Mouse (Mus musculus) ES-Bruce4 (cell line): ENCODE data around the gene Ctnna2. TPM values are rescaled to one million over a fixed set of nuclear protein-coding genes. Genes with fewer than 3 reads are reported as not detected.

ENCODE experiments used
- H3K27ac ChIP-seq: 2 replicates; pipeline ENCODE4 v1.5.1; 2012; ENCODE audit warnings: low read length, inconsistent platforms; ENCODE audit not compliant: insufficient read depth
- H3K27me3 ChIP-seq: 2 replicates; pipeline ENCODE4 v1.6.1; 2012; ENCODE audit warnings: mild to moderate bottlenecking, low read length, inconsistent platforms; ENCODE audit not compliant: control insufficient read depth, poor library complexity, insufficient read depth, severe bottlenecking
- H3K36me3 ChIP-seq: 2 replicates; pipeline ENCODE4 v1.6.1; 2012; ENCODE audit warnings: inconsistent platforms, mild to moderate bottlenecking, low read length, moderate library complexity; ENCODE audit not compliant: control insufficient read depth, poor library complexity, insufficient read depth, severe bottlenecking
- H3K4me1 ChIP-seq: one replicate; pipeline ENCODE4 v1.8.1; 2011; ENCODE audit warnings: low read length; ENCODE audit not compliant: control insufficient read depth, insufficient read depth
- H3K4me3 ChIP-seq: 2 replicates; pipeline ENCODE4 v1.5.1; 2011; ENCODE audit warnings: low read depth, mild to moderate bottlenecking, low read length
- H3K9ac ChIP-seq: 2 replicates; pipeline ENCODE4 v1.6.1; 2012; ENCODE audit warnings: low read depth, mild to moderate bottlenecking, inconsistent platforms; ENCODE audit not compliant: poor library complexity, severe bottlenecking
- H3K9me3 ChIP-seq: replicated peaks from 2 replicates; pipeline ENCODE4 v1.6.1; 2012; ENCODE audit warnings: mild to moderate bottlenecking, low read length, inconsistent platforms; ENCODE audit not compliant: control insufficient read depth, poor library complexity, insufficient read depth, severe bottlenecking
- CTCF ChIP-seq: IDR thresholded peaks from one replicate; pipeline ENCODE4 v1.8.1; 2011; ENCODE audit warnings: low read depth, low read length
- EP300 ChIP-seq: IDR thresholded peaks from 2 replicates; pipeline ENCODE4 v1.6.1; 2011; ENCODE audit warnings: low read depth, low read length; ENCODE audit not compliant: insufficient read depth
- POLR2A ChIP-seq: IDR thresholded peaks from one replicate; pipeline ENCODE4 v1.8.1; 2011; ENCODE audit warnings: low read length; ENCODE audit not compliant: insufficient read depth
- polyA plus RNA-seq: library from polyadenylated mRNA; stranded (reverse); fragments of >200 nt; gene quantifications from 2 replicates; pipeline ENCODE4 v1.2.4, GENCODE M21; 2011; ENCODE audit warnings: low read depth; ENCODE audit not compliant: missing spikeins, insufficient read depth, insufficient read length

The Ctnna2 gene
- polyA plus RNA-seq, 1 experiment: 0.76 TPM

DNA sequence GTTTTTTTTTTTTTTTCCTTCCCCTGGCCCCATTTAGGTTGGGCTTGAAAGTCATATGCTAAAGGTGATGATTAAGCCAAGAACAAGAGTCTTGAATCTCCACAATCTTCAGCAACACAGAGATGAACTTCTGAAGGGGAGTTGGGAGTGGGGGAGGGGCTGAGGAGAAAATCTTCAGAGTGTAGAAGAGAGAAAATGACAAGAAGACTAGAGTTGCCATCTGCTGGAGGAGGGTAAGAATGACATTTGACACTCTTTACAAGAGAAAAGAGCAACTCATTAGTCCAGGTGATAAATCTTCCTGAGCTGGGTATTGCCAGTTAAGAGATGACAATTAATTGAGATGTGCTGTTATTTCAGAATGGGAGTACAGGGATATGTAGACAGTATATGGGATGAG, 760.6 kb downstream of the Ctnna2 start:
- H3K27me3 ChIP-seq: no peaks in the 10 kb centered on the region
- H3K4me3 ChIP-seq: no peak overlapping the region
- H3K9ac ChIP-seq: no peak overlapping the region
- H3K4me1 ChIP-seq: no peaks in the 10 kb centered on the region
- TF ChIP-seq CTCF (no peak), POLR2A (no peak), EP300 (no peak)
- no peaks in the 10 kb centered on the region for H3K36me3 ChIP-seq
- no peak overlapping the region for H3K27ac ChIP-seq
- H3K9me3 ChIP-seq: no peaks in the 10 kb centered on the region

DNA sequence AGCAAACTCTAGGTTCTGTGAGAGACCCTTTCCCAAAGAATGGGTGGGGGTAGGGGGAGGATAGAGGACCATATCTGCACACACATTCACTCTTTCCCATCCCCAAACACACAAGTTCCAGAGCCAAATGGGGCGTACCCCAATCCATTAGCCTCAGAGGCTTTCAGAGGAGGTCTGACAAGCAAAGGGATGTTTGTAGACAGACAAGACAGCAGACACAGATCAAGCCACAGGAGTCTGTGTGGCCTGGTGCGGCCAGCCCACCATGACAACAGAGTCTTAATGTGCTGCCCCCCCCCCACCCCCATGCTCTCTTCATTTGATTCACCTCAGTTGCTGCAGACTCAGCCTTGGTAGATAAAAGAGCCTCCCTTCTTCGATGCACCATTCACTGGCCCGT, 764.2 kb downstream of the Ctnna2 start:
- no peaks in the 10 kb centered on the region for H3K27me3 ChIP-seq
- no peak overlapping the region for H3K9ac ChIP-seq
- no peak overlapping the region for H3K4me3 ChIP-seq
- H3K27ac ChIP-seq: no peak overlapping the region
- H3K36me3 ChIP-seq: no peaks in the 10 kb centered on the region
- TF ChIP-seq POLR2A: no peak
- TF ChIP-seq EP300: no peak
- TF ChIP-seq CTCF: no peak
- no peaks in the 10 kb centered on the region for H3K9me3 ChIP-seq
- H3K4me1 ChIP-seq: no peaks in the 10 kb centered on the region

DNA sequence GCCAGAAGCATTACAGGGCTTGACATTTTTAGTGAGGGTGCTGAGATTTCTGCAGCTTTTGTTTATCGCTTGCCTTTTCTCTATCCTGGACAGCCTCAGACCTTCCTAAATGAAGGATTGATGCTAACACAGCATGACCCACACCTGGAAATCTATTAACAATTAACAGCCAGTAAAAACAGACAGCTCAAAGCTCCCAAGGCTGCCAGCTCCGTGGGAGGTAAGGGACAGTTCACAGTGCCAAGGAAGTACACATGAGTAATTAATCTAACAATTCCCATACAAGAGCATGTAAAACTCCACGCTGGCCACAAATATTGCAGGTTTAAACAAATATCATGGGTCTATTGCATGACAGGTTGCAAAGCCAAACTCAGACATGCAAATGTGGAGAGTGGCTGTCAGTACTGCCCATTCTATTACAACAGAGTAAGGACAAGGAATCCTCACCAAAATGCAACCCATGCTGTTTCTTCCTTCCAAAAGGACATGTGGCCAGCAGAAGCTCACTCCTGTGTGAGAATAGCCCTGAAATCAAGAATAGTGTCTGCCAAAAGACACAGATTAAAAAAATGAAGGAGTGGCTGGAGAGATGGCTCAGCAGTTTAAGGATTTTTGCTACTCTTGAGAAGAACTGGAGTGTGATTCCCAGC, 765.6 kb downstream of the Ctnna2 start:
- H3K4me3 ChIP-seq: no peak overlapping the region
- no peaks in the 10 kb centered on the region for H3K4me1 ChIP-seq
- no peak overlapping the region for H3K9ac ChIP-seq
- no peaks in the 10 kb centered on the region for H3K36me3 ChIP-seq
- H3K27ac ChIP-seq: no peak overlapping the region
- H3K9me3 ChIP-seq: no peaks in the 10 kb centered on the region
- no peak for TF ChIP-seq EP300
- no peak for TF ChIP-seq CTCF
- no peaks in the 10 kb centered on the region for H3K27me3 ChIP-seq

DNA sequence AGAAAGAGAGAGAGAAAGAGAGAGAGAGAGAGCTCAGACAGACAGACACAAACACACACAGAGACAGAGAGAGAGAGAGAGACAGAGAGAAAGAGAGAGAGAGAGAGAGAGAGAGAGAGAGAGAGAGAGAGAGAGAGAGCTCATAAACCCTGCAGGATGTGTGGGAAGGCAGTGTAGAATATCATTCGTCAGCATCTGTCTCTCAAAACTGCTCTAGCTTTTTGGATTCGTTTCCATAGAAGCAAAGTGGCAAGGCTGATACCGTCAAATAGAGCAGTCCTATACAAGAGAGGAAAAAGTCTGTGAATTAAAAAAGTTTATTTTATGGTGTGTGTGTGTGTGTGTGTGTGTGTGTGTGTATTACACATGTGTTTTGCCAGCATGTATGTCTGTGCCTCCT, 769.6 kb downstream of the Ctnna2 start:
- no peaks in the 10 kb centered on the region for H3K27me3 ChIP-seq
- no peaks in the 10 kb centered on the region for H3K4me1 ChIP-seq
- no peak overlapping the region for H3K4me3 ChIP-seq
- no peak overlapping the region for H3K27ac ChIP-seq
- no peaks in the 10 kb centered on the region for H3K36me3 ChIP-seq
- no peak overlapping the region for H3K9ac ChIP-seq
- no peaks in the 10 kb centered on the region for H3K9me3 ChIP-seq
- TF ChIP-seq EP300 (no peak), CTCF (no peak), POLR2A (no peak)

DNA sequence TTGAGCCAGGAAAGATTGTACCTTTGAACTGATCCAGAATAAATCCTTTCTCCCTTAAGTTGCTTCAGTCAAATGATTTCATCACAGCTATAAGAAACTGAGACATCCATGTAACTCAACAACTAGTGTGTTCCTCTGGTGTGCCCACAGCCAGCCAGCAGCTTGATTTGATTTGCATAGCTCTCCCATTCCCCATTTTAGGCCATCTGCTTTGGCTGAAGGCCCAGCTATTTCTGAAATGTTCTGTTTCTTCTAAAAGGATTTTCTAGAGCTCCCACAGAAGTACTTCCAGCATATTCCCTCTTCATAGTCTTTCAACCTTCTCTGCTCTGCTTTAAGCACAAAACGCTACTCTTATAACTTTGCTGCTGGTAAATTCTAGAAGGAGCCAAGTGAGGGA, 770.3 kb downstream of the Ctnna2 start:
- Histone ChIP-seq H3K36me3 (no peaks in the 10 kb centered on the region), H3K27me3 (no peaks in the 10 kb centered on the region), H3K4me3 (no peak overlapping the region), H3K4me1 (no peaks in the 10 kb centered on the region), H3K27ac (no peak overlapping the region), H3K9ac (no peak overlapping the region), H3K9me3 (no peaks in the 10 kb centered on the region)
- TF ChIP-seq CTCF: no peak
- no peak for TF ChIP-seq EP300
- TF ChIP-seq POLR2A: no peak

DNA sequence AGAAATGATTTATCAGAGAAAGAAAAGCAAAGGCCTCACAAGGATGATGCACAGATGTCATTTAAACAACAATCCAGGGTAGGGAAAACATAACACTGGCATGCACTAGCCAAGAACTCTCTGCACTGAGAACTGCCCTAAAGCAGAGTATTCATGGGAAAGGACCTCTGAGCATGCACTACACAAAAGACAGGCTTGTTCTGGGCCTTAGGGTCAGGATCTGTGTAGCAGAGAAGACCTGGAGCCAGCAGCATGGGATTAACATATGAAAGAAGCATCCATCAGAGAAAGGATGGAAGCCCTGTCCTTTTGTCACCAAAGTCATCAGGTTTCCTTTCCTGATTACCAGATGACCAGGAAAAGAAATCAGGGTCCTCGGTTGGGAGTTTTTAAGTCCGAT, 780.1 kb downstream of the Ctnna2 start:
- H3K36me3 ChIP-seq: no peaks in the 10 kb centered on the region
- no peak overlapping the region for H3K27ac ChIP-seq
- H3K27me3 ChIP-seq: no peaks in the 10 kb centered on the region

More for the DNA sequence above, 780.1 kb downstream of the Ctnna2 start:
- Histone ChIP-seq H3K4me3 (no peak overlapping the region), H3K4me1 (peaks cover 2% of the 10 kb centered on the region), H3K9me3 (no peaks in the 10 kb centered on the region), H3K9ac (no peak overlapping the region)
- TF ChIP-seq CTCF: no peak
- TF ChIP-seq EP300: no peak
- TF ChIP-seq POLR2A: no peak
